Mouse (Mus musculus) liver, embryonic 14.5 days (tissue): Measurements from ENCODE around the gene Smyd2. TPM values are rescaled to one million over a fixed set of nuclear protein-coding genes. Genes with fewer than 3 reads are reported as not detected.
A peak's percentile ranks its signal among the peaks of the same experiment; 100 is the strongest.

ENCODE experiments used
- ATAC-seq: fragments of 200-750 bp; cut with Nextera tagmentation; 2 replicates; pipeline ENCODE4 v1.8.0; 2017; ENCODE audit warnings: moderate number of reproducible peaks, mild to moderate bottlenecking, moderate library complexity; ENCODE audit not compliant: insufficient read depth
- DNase-seq, 3 experiments: peaks; one replicate each; pipeline ENCODE4 v3.0.0-alpha.2; 2012 to 2013; ENCODE audit warnings: low read depth in 3 of 3, low spot score in 3 of 3
- H3K27ac ChIP-seq: fragments of 300-500 bp; sonication (generic); 2 replicates; pipeline ENCODE4 v1.5.1; 2014; ENCODE audit warnings: moderate library complexity, mild to moderate bottlenecking, control low read depth, inconsistent platforms
- H3K27me3 ChIP-seq: fragments of 300-500 bp; sonication (generic); 2 replicates; pipeline ENCODE4 v1.6.1; 2014; ENCODE audit warnings: mild to moderate bottlenecking, low read length, moderate library complexity; ENCODE audit not compliant: control insufficient read depth, insufficient read depth
- H3K36me3 ChIP-seq: fragments of 300-500 bp; sonication (generic); replicated peaks from 2 replicates; pipeline ENCODE4 v1.6.1; 2014; ENCODE audit warnings: low read depth; ENCODE audit not compliant: control insufficient read depth, insufficient read depth
- H3K4me1 ChIP-seq, 2 experiments: fragments of 200-500 bp in 1 of 2; fragments of 300-500 bp in 1 of 2; sonication (generic) in 1 of 2; replicated peaks; 2 replicates each; pipeline ENCODE4 v1.6.1; 2012 to 2014; ENCODE audit warnings: antibody characterized with exemption in 1 of 2, inconsistent platforms in 1 of 2, low read length in 1 of 2; ENCODE audit not compliant: control insufficient read depth in 2 of 2, insufficient read depth in 2 of 2
- H3K4me2 ChIP-seq: fragments of 300-500 bp; sonication (generic); 2 replicates; pipeline ENCODE4 v1.6.1; 2014; ENCODE audit warnings: low read depth, mild to moderate bottlenecking, control low read depth, moderate library complexity
- H3K4me3 ChIP-seq, 2 experiments: fragments of 200-500 bp in 1 of 2; fragments of 300-500 bp in 1 of 2; sonication (generic) in 1 of 2; 2 replicates each; pipeline ENCODE4 v1.5.1; 2012 to 2014; ENCODE audit warnings: low read depth in 2 of 2, low read length in 2 of 2, mild to moderate bottlenecking in 2 of 2, control low read depth in 1 of 2, inconsistent platforms in 1 of 2, moderate library complexity in 1 of 2; ENCODE audit not compliant: insufficient read depth in 1 of 2
- H3K9ac ChIP-seq: fragments of 300-500 bp; sonication (generic); replicated peaks from 2 replicates; pipeline ENCODE4 v1.6.1; 2014; ENCODE audit warnings: mild to moderate bottlenecking, control low read depth, moderate library complexity
- H3K9me3 ChIP-seq: fragments of 300-500 bp; sonication (generic); 2 replicates; pipeline ENCODE4 v1.6.1; 2016; ENCODE audit warnings: low read length, mixed read lengths; ENCODE audit not compliant: control insufficient read depth
- CTCF ChIP-seq: IDR thresholded peaks from 2 replicates; pipeline ENCODE4 v1.5.1; 2016; ENCODE audit warnings: antibody characterized with exemption, low read depth, control low read depth
- EP300 ChIP-seq: IDR thresholded peaks from 2 replicates; pipeline ENCODE4 v1.6.1; 2016; ENCODE audit warnings: antibody characterized with exemption, low read depth
- WGBS: fragments of 180-500 bp; shearing (Covaris S2); extraction: QIAGEN DNeasy Blood & Tissue Kit; methylation state at CpG from one replicate; pipeline ENCODE4 v1.1.7; 2014; ENCODE audit not compliant: insufficient replicate concordance; 5-methylcytosine and 5-hydroxymethylcytosine counted together
- polyA plus RNA-seq, 2 experiments: library from polyadenylated mRNA; depleted of rRNA in 1 of 2; stranded (reverse) in 1 of 2; unstranded in 1 of 2; fragments of >200 nt; fragmentation: Nextera tagmentation in 1 of 2; extraction: Ambion mirVana in 1 of 2; gene quantifications; 2 replicates each; pipeline versions ENCODE4 v1.2.1 to v1.2.3; 2012 to 2014

Smyd2 gene
- polyA plus RNA-seq, 2 experiments = 24.8 to 27.7 TPM

- H3K4me1 ChIP-seq = peaks cover 2 to 21% of the 10 kb centered on the region in 2 experiments; a peak in 3 of 4 replicates
- H3K27ac ChIP-seq = no peak overlapping the region
- ATAC-seq = no peak
Measured at GRCm38 (mm10) chr1:189860942-189861315, 61.2 kb downstream of the Smyd2 start.

GRCm38 (mm10) chr1:189860112-189860941 is 61.8 kb downstream of the Smyd2 start:
- Histone ChIP-seq H3K4me1 (peaks cover 0 to 17% of the 10 kb centered on the region in 2 experiments; a peak in 3 of 4 replicates), H3K9me3 (no peaks in the 10 kb centered on the region), H3K36me3 (no peaks in the 10 kb centered on the region), H3K27ac (no peak overlapping the region), H3K9ac (no peak overlapping the region), H3K4me3 (no peak overlapping the region), H3K4me2 (no peak overlapping the region), H3K27me3 (no peaks in the 10 kb centered on the region)
- TF ChIP-seq CTCF (peak; percentile 53), EP300 (no peak)
- no peak for DNase-seq
- peak; percentile 7; the same call in 1 of the 2 replicates for ATAC-seq
- 70% methylated on average over 17 of the region's 17 CpGs for WGBS

More at GRCm38 (mm10) chr1:189860942-189861315, 61.2 kb downstream of the Smyd2 start:
- DNase-seq = no peak
- Histone ChIP-seq H3K27me3 (no peaks in the 10 kb centered on the region), H3K36me3 (no peaks in the 10 kb centered on the region), H3K4me2 (no peak overlapping the region), H3K9ac (no peak overlapping the region), H3K9me3 (no peaks in the 10 kb centered on the region), H3K4me3 (no peak overlapping the region)
- WGBS = 56% methylated on average over 12 of the region's 12 CpGs
- TF ChIP-seq CTCF (no peak), EP300 (no peak)

- H3K4me1 ChIP-seq = peaks cover 0 to 20% of the 10 kb centered on the region in 2 experiments; a peak in 3 of 4 replicates
- DNase-seq (no peak), ATAC-seq (no peak)
- H3K27me3 ChIP-seq = no peaks in the 10 kb centered on the region
- H3K4me2 ChIP-seq = no peak overlapping the region
- no peaks in the 10 kb centered on the region for H3K36me3 ChIP-seq
- no peak overlapping the region for H3K9ac ChIP-seq
- no peak overlapping the region for H3K27ac ChIP-seq
- TF ChIP-seq CTCF (no peak), EP300 (no peak)
- 84% methylated on average over 6 of the region's 6 CpGs for WGBS
- no peak overlapping the region for H3K4me3 ChIP-seq
- H3K9me3 ChIP-seq = no peaks in the 10 kb centered on the region
Measured at GRCm38 (mm10) chr1:189858377-189858776, 63.8 kb downstream of the Smyd2 start.

- no peak for DNase-seq
- H3K4me2 ChIP-seq = no peak overlapping the region
- WGBS = 12% methylated on average over 5 of the region's 5 CpGs
- no peak overlapping the region for H3K9ac ChIP-seq
- TF ChIP-seq EP300 (peak; percentile 61), CTCF (no peak)
- H3K27me3 ChIP-seq = no peaks in the 10 kb centered on the region
- no peaks in the 10 kb centered on the region for H3K36me3 ChIP-seq
- H3K27ac ChIP-seq = peak overlapping the region; percentile 4; the same call in 1 of the 2 replicates
- peak; percentile 67; the same call in 1 of the 2 replicates for ATAC-seq
- H3K9me3 ChIP-seq = no peaks in the 10 kb centered on the region
- no peak overlapping the region for H3K4me3 ChIP-seq
- peaks cover 0 to 15% of the 10 kb centered on the region in 2 experiments; a peak in 2 of 4 replicates for H3K4me1 ChIP-seq
Measured at GRCm38 (mm10) chr1:189855739-189856138, 66.4 kb downstream of the Smyd2 start.

GRCm38 (mm10) chr1:189854646-189855045 is 67.5 kb downstream of the Smyd2 start:
- H3K27me3 ChIP-seq = no peaks in the 10 kb centered on the region
- H3K4me3 ChIP-seq = no peak overlapping the region
- 75% methylated on average over 13 of the region's 13 CpGs for WGBS
- DNase-seq (no peak), ATAC-seq (no peak)
- H3K27ac ChIP-seq = no peak overlapping the region
- H3K9ac ChIP-seq = no peak overlapping the region
- no peak for TF ChIP-seq EP300
- TF ChIP-seq CTCF = no peak
- no peak overlapping the region for H3K4me2 ChIP-seq
- no peaks in the 10 kb centered on the region for H3K9me3 ChIP-seq
- H3K4me1 ChIP-seq = peaks cover 0 to 12% of the 10 kb centered on the region in 2 experiments; a peak in 2 of 4 replicates
- no peaks in the 10 kb centered on the region for H3K36me3 ChIP-seq
